Comparison of ENCODE assay signal across 15 mouse cellular contexts in genomic region chr10:20435913-20436312, GRCm38 (mm10).
"Had no signal": no experiment of that assay in that cellular context is flagged by ENCODE, and none has a peak within 500 bp of the region (broad histone marks: within the 10 kb centered on the region; RNA-seq: fewer than 3 reads in every experiment).

No protein-coding gene starts in this region.

- H3K36me3 ChIP-seq: midbrain, embryonic 10.5 days; midbrain, embryonic 13.5 days; neural tube, embryonic 12.5 days had no signal

- H3K4me2 ChIP-seq: lung, embryonic 14.5 days; midbrain, embryonic 13.5 days; neural tube, embryonic 12.5 days had no signal

- DNase-seq: lung, adult 18-20 months; lung, embryonic 14.5 days; lung, postnatal 10 days; lung, postnatal 4 days; right cerebral cortex, postnatal 25 days; right cerebral cortex, postnatal 4 days; spleen, adult 18-20 months; thymus, adult 18-20 months; thymus, postnatal 14 days; thymus, postnatal 36 days had no signal

- H3K9ac ChIP-seq: lung, embryonic 14.5 days; midbrain, embryonic 13.5 days; neural tube, embryonic 12.5 days had no signal

- H3K4me1 ChIP-seq: midbrain, embryonic 10.5 days; midbrain, embryonic 13.5 days; neural tube, embryonic 12.5 days had no signal

- H3K9me3 ChIP-seq: midbrain, embryonic 10.5 days; midbrain, embryonic 13.5 days; neural tube, embryonic 12.5 days had no signal

- H3K27ac ChIP-seq: midbrain, embryonic 10.5 days; midbrain, embryonic 13.5 days; neural tube, embryonic 12.5 days had no signal

- ATAC-seq: midbrain, embryonic 13.5 days; midbrain, embryonic 16.5 days had no signal

- H3K27me3 ChIP-seq: midbrain, embryonic 13.5 days; neural tube, embryonic 12.5 days had no signal

- H3K4me3 ChIP-seq: midbrain, embryonic 10.5 days; midbrain, embryonic 13.5 days; myocyte; neural tube, embryonic 12.5 days had no signal
